Mouse (Mus musculus) limb, embryonic 14.5 days (tissue): ENCODE data around the gene Dock6. TPM values are rescaled to one million over a fixed set of nuclear protein-coding genes. Genes with fewer than 3 reads are reported as not detected.

Experiments
- ATAC-seq: fragments of 200-750 bp; cut with Nextera tagmentation; 2 replicates; pipeline ENCODE4 v1.8.0; 2017; ENCODE audit warnings: low read depth, moderate number of reproducible peaks, moderate TSS enrichment; ENCODE audit not compliant: low FRiP score
- DNase-seq: peaks from one replicate; pipeline ENCODE4 v3.0.0-alpha.2; 2015; ENCODE audit warnings: low spot score
- H3K27ac ChIP-seq: fragments of 300-500 bp; sonication (generic); replicated peaks from 2 replicates; pipeline ENCODE4 v1.5.1; 2014; ENCODE audit warnings: low read depth, mild to moderate bottlenecking, low read length, moderate library complexity, mixed read lengths
- H3K27me3 ChIP-seq: fragments of 300-500 bp; sonication (generic); 2 replicates; pipeline ENCODE4 v1.6.1; 2014; ENCODE audit warnings: low read length, mixed read lengths; ENCODE audit not compliant: control insufficient read depth, insufficient read depth
- H3K36me3 ChIP-seq: fragments of 300-500 bp; sonication (generic); 2 replicates; pipeline ENCODE4 v1.6.1; 2014; ENCODE audit warnings: mild to moderate bottlenecking, low read length, moderate library complexity, mixed read lengths; ENCODE audit not compliant: control insufficient read depth, insufficient read depth
- H3K4me1 ChIP-seq: fragments of 300-500 bp; sonication (generic); 2 replicates; pipeline ENCODE4 v1.6.1; 2014; ENCODE audit warnings: antibody characterized with exemption, low read length, mixed read lengths; ENCODE audit not compliant: control insufficient read depth, insufficient read depth
- H3K4me2 ChIP-seq: fragments of 300-500 bp; sonication (generic); replicated peaks from 2 replicates; pipeline ENCODE4 v1.6.1; 2014; ENCODE audit warnings: low read depth, mild to moderate bottlenecking, low read length, moderate library complexity; ENCODE audit not compliant: severe bottlenecking
- H3K4me3 ChIP-seq: fragments of 300-500 bp; sonication (generic); replicated peaks from 2 replicates; pipeline ENCODE4 v1.5.1; 2014; ENCODE audit warnings: low read length
- H3K9ac ChIP-seq: fragments of 300-500 bp; sonication (generic); 2 replicates; pipeline ENCODE4 v1.6.1; 2014; ENCODE audit warnings: mild to moderate bottlenecking, low read depth, low read length, moderate library complexity; ENCODE audit not compliant: severe bottlenecking
- H3K9me3 ChIP-seq: fragments of 300-500 bp; sonication (generic); 2 replicates; pipeline ENCODE4 v1.6.1; 2016; ENCODE audit warnings: low read length; ENCODE audit not compliant: control insufficient read depth
- POLR2A ChIP-seq: fragments of 200-500 bp; IDR thresholded peaks from 2 replicates; pipeline ENCODE4 v1.8.0; 2012; ENCODE audit warnings: inconsistent platforms, mild to moderate bottlenecking, moderate library complexity, borderline replicate concordance; ENCODE audit not compliant: insufficient read depth, insufficient read length; ENCODE audit errors: extremely low read depth
- WGBS: fragments of 180-500 bp; shearing (Covaris S2); extraction: QIAGEN DNeasy Blood & Tissue Kit; methylation state at CpG from one replicate; pipeline ENCODE4 v1.1.7; 2014; 5-methylcytosine and 5-hydroxymethylcytosine counted together
- polyA plus RNA-seq, 2 experiments: library from polyadenylated mRNA; depleted of rRNA in 1 of 2; stranded (reverse) in 1 of 2; unstranded in 1 of 2; fragments of >200 nt; fragmentation: Nextera tagmentation in 1 of 2; extraction: Ambion mirVana in 1 of 2; gene quantifications; 2 replicates each; pipeline versions ENCODE4 v1.2.1 to v1.2.3; 2012 to 2014

Gene Dock6
- polyA plus RNA-seq, 2 experiments: 31.6 to 155 TPM

GRCm38 (mm10) chr9:21760155-21761088 is 92.0 kb downstream of the Dock6 start, which contains the start of gene Spc24:
Gene Spc24, minus strand, starts transcription at chr9:21760303.
- Histone ChIP-seq H3K27ac (peak within 1 kb of the TSS; percentile 44; the same call in 1 of the 2 replicates), H3K4me2 (peak within 1 kb of the TSS; percentile 93), H3K4me3 (peak within 1 kb of the TSS; percentile 89), H3K36me3 (peaks cover 14% of the 10 kb centered on the region), H3K4me1 (peaks cover 6% of the 10 kb centered on the region; the same call in 1 of the 2 replicates), H3K9me3 (no peaks in the 10 kb centered on the region), H3K27me3 (no peaks in the 10 kb centered on the region), H3K9ac (peak within 1 kb of the TSS; percentile 66)
- under 1% methylated on average over 45 of the region's 54 CpGs for WGBS
- DNase-seq: peak; percentile 98
- ATAC-seq: peak; percentile 97
- 0 out of 2 replicates have a peak, but pooled peaks have one; percentile 46 for TF ChIP-seq POLR2A

GRCm38 (mm10) chr9:21759718-21760117 is 92.7 kb downstream of the Dock6 start:
- no peak for DNase-seq
- Histone ChIP-seq H3K27me3 (no peaks in the 10 kb centered on the region), H3K27ac (0 out of 2 replicates have a peak overlapping the region, but pooled peaks have one; percentile 41), H3K4me2 (peak overlapping the region; percentile 93), H3K9me3 (no peaks in the 10 kb centered on the region), H3K4me1 (peaks cover 6% of the 10 kb centered on the region; the same call in 1 of the 2 replicates), H3K4me3 (peak overlapping the region; percentile 89), H3K9ac (peak overlapping the region; percentile 66), H3K36me3 (peaks cover 14% of the 10 kb centered on the region)
- 0 out of 2 replicates have a peak, but pooled peaks have one; percentile 1 for ATAC-seq
- WGBS: 1% methylated on average over 20 of the region's 20 CpGs
- no peak for TF ChIP-seq POLR2A

GRCm38 (mm10) chr9:21758576-21759529 is 93.6 kb downstream of the Dock6 start:
- DNase-seq (no peak), ATAC-seq (no peak)
- 48% methylated on average over 14 of the region's 14 CpGs for WGBS
- Histone ChIP-seq H3K4me1 (peaks cover 6% of the 10 kb centered on the region; the same call in 1 of the 2 replicates), H3K4me2 (peak overlapping the region; percentile 93), H3K9ac (peak overlapping the region; percentile 66; the same call in 1 of the 2 replicates), H3K27ac (no peak overlapping the region), H3K27me3 (no peaks in the 10 kb centered on the region), H3K4me3 (peak overlapping the region; percentile 89), H3K9me3 (no peaks in the 10 kb centered on the region), H3K36me3 (peaks cover 19% of the 10 kb centered on the region)
- no peak for TF ChIP-seq POLR2A

GRCm38 (mm10) chr9:21754516-21755321 is 97.7 kb downstream of the Dock6 start:
- no peak for DNase-seq
- no peaks in the 10 kb centered on the region for H3K27me3 ChIP-seq
- no peak overlapping the region for H3K4me2 ChIP-seq
- 0 out of 2 replicates have a peak overlapping the region, but pooled peaks have one; percentile 13 for H3K27ac ChIP-seq
- peaks cover 23% of the 10 kb centered on the region for H3K36me3 ChIP-seq
- H3K9me3 ChIP-seq: no peaks in the 10 kb centered on the region
- no peak overlapping the region for H3K9ac ChIP-seq
- peaks cover 6% of the 10 kb centered on the region; the same call in 1 of the 2 replicates for H3K4me1 ChIP-seq
- no peak overlapping the region for H3K4me3 ChIP-seq
- WGBS: 74% methylated on average over 13 of the region's 13 CpGs
- no peak for TF ChIP-seq POLR2A
- ATAC-seq: no peak
